Mouse (Mus musculus) hindbrain, embryonic 14.5 days (tissue): Measurements from ENCODE around the gene Eloa. TPM values are rescaled to one million over a fixed set of nuclear protein-coding genes. Genes with fewer than 3 reads are reported as not detected.

Experiments used
- ATAC-seq: fragments of 200-750 bp; cut with Nextera tagmentation; 2 replicates; pipeline ENCODE4 v1.8.0; 2017; ENCODE audit warnings: moderate number of reproducible peaks, mild to moderate bottlenecking, moderate TSS enrichment, moderate library complexity; ENCODE audit not compliant: low FRiP score
- DNase-seq: peaks from one replicate; pipeline ENCODE4 v3.0.0-alpha.2; 2015; ENCODE audit warnings: low spot score
- H3K27ac ChIP-seq: fragments of 300-500 bp; sonication (generic); 2 replicates; pipeline ENCODE4 v1.5.1; 2014; ENCODE audit warnings: mild to moderate bottlenecking, moderate library complexity
- H3K27me3 ChIP-seq: fragments of 300-500 bp; sonication (generic); 2 replicates; pipeline ENCODE4 v1.6.1; 2014; ENCODE audit warnings: mild to moderate bottlenecking, low read length, mixed read lengths; ENCODE audit not compliant: control insufficient read depth, insufficient read depth
- H3K36me3 ChIP-seq: fragments of 300-500 bp; sonication (generic); replicated peaks from 2 replicates; pipeline ENCODE4 v1.6.1; 2014; ENCODE audit not compliant: control insufficient read depth, insufficient read depth
- H3K4me1 ChIP-seq: fragments of 300-500 bp; sonication (generic); replicated peaks from 2 replicates; pipeline ENCODE4 v1.6.1; 2014; ENCODE audit warnings: antibody characterized with exemption, low read length, mixed read lengths; ENCODE audit not compliant: control insufficient read depth, insufficient read depth
- H3K4me2 ChIP-seq: fragments of 300-500 bp; sonication (generic); replicated peaks from 2 replicates; pipeline ENCODE4 v1.6.1; 2014; ENCODE audit warnings: mild to moderate bottlenecking, moderate library complexity
- H3K4me3 ChIP-seq: fragments of 300-500 bp; sonication (generic); replicated peaks from 2 replicates; pipeline ENCODE4 v1.5.1; 2014; ENCODE audit warnings: mild to moderate bottlenecking, low read length
- H3K9ac ChIP-seq: fragments of 300-500 bp; sonication (generic); 2 replicates; pipeline ENCODE4 v1.6.1; 2014
- H3K9me3 ChIP-seq: fragments of 300-500 bp; sonication (generic); 2 replicates; pipeline ENCODE4 v1.6.1; 2016; ENCODE audit warnings: low read length; ENCODE audit not compliant: control insufficient read depth
- WGBS: fragments of 180-500 bp; shearing (Covaris S2); extraction: QIAGEN DNeasy Blood & Tissue Kit; methylation state at CpG from one replicate; pipeline ENCODE4 v1.1.7; 2014; 5-methylcytosine and 5-hydroxymethylcytosine counted together
- polyA plus RNA-seq: library from polyadenylated mRNA; unstranded; fragments of >200 nt; fragmentation: Nextera tagmentation; extraction: Ambion mirVana; gene quantifications from 2 replicates; pipeline ENCODE4 v1.2.1, GENCODE M21; 2014

Eloa gene
- polyA plus RNA-seq, 1 experiment from 2014 or later = 31.1 TPM

- Histone ChIP-seq H3K4me2 (no peak overlapping the region), H3K27ac (no peak overlapping the region), H3K4me1 (no peaks in the 10 kb centered on the region), H3K9ac (no peak overlapping the region), H3K27me3 (no peaks in the 10 kb centered on the region), H3K4me3 (no peak overlapping the region), H3K36me3 (peaks cover 52% of the 10 kb centered on the region), H3K9me3 (no peaks in the 10 kb centered on the region)
- no peak for DNase-seq
- ATAC-seq = no peak
- WGBS = 84% methylated on average over 6 of the region's 6 CpGs
These were observed 22.3 kb upstream of the Eloa start for GRCm38 (mm10) chr4:136043784-136044400.

DNA sequence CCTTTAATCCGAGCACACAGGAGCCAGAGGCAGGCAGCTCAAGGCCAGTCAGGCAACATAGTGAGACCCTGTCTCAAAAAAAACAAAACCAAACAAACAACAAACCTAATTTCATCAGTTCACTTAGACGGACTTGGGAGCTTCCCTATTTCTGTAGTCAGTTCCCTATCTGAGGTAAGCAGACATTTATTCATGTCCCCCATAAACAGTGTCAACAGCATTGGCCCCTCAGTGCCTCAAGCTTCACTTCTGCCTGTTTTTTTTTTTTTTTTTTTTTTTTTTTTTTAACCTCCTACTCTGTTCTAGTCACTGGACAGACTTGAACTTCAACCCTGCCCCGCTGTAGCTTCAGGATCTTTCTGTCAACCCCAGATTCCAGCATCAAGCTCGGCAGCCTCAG lies 13.5 kb upstream of the Eloa start:
- DNase-seq (no peak), ATAC-seq (no peak)
- H3K36me3 ChIP-seq = no peaks in the 10 kb centered on the region
- 0 out of 2 replicates have a peak, but pooled peaks cover 5% of the 10 kb centered on the region for H3K4me1 ChIP-seq
- H3K4me3 ChIP-seq = no peak overlapping the region
- no peak overlapping the region for H3K9ac ChIP-seq
- no peaks in the 10 kb centered on the region for H3K9me3 ChIP-seq
- 83% methylated on average over 4 of the region's 4 CpGs for WGBS
- no peaks in the 10 kb centered on the region for H3K27me3 ChIP-seq
- no peak overlapping the region for H3K27ac ChIP-seq
- no peak overlapping the region for H3K4me2 ChIP-seq

DNA sequence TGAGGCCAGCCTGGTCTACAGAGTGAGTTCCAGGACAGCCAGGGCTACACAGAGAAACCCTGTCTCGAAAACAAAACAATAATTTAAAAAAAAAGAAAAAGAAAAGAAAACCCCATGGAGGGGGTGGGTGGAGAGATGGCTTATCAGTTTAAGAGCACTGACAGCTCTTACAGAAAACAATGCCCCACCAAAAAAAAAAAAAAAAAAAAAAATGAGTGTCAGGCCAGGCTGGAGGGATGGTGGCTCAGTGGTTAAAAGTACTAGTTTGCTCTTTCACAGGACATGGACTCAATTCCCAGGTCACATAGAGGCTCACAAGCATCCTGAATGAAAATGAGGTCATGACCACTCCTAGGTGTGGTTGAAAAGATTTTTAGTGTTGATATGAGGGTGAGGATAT lies 11.7 kb upstream of the Eloa start:
- Histone ChIP-seq H3K9ac (no peak overlapping the region), H3K27me3 (no peaks in the 10 kb centered on the region), H3K4me1 (0 out of 2 replicates have a peak, but pooled peaks cover 5% of the 10 kb centered on the region), H3K4me2 (no peak overlapping the region), H3K27ac (no peak overlapping the region), H3K36me3 (no peaks in the 10 kb centered on the region), H3K9me3 (no peaks in the 10 kb centered on the region), H3K4me3 (no peak overlapping the region)
- ATAC-seq = no peak
- DNase-seq = no peak
- 82% methylated on average over 1 of the region's 1 CpGs for WGBS

DNA sequence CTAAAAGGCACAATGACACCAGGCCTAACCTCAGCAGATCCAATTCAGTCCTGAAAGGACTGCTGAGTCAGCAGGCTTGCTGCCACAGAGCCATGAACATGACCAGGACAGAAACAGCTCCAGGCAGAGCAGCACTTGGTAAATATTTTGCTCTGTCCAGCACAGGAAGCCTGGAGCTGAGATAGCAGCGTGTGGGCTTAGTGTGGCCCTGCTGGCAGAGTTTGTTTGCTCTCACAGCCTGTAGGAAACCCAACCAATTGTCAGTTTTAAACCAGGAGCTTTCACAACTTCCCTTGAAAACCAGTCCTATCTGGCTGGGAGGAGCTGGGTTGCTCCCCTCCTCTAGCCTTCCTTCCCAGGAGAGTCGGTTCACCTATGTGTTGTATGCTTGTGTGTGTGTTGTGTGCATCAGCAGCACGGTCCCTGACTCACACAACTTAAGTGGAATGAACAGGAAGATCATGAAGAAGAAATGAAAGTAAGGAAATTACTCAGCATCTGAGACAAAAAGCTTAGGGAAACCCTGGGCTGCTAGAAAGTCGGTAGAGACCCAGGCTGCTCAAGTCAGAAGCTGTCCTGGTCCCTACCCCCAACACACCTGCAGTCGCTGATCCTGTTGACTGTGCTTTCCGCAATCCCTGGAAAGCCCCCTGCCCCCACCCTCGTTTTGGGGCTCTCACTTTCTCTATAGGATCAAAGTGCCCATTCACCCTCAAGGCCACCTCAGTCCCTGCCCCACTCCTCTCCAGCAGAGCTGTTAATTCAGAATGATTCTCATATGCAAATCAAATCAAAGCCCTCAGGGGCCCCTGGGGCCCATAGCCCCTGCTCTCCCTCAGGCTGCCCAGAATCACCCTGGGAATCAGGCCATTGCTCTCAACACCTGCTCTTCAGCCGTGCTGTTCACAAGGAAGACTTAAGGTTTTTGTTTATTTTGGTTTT lies 9.7 kb upstream of the Eloa start:
- no peaks in the 10 kb centered on the region for H3K27me3 ChIP-seq
- H3K4me3 ChIP-seq = no peak overlapping the region
- no peak for ATAC-seq
- no peak overlapping the region for H3K4me2 ChIP-seq
- 9% methylated on average over 8 of the region's 8 CpGs for WGBS
- H3K4me1 ChIP-seq = 0 out of 2 replicates have a peak, but pooled peaks cover 5% of the 10 kb centered on the region
- 0 out of 2 replicates have a peak overlapping the region, but pooled peaks have one; percentile 11 for H3K9ac ChIP-seq
- H3K27ac ChIP-seq = 0 out of 2 replicates have a peak overlapping the region, but pooled peaks have one; percentile 2
- no peaks in the 10 kb centered on the region for H3K9me3 ChIP-seq
- no peaks in the 10 kb centered on the region for H3K36me3 ChIP-seq
- DNase-seq = no peak

GRCm38 (mm10) chr4:136028689-136029088 lies 7.1 kb upstream of the Eloa start:
- DNase-seq (no peak), ATAC-seq (no peak)
- H3K4me2 ChIP-seq = no peak overlapping the region
- 87% methylated on average over 5 of the region's 5 CpGs for WGBS
- H3K27ac ChIP-seq = no peak overlapping the region
- no peak overlapping the region for H3K9ac ChIP-seq
- no peaks in the 10 kb centered on the region for H3K9me3 ChIP-seq
- H3K27me3 ChIP-seq = no peaks in the 10 kb centered on the region
- H3K4me1 ChIP-seq = 0 out of 2 replicates have a peak, but pooled peaks cover 5% of the 10 kb centered on the region
- no peaks in the 10 kb centered on the region for H3K36me3 ChIP-seq
- H3K4me3 ChIP-seq = no peak overlapping the region

GRCm38 (mm10) chr4:136028132-136028564 lies 6.6 kb upstream of the Eloa start:
- WGBS = 89% methylated on average over 19 of the region's 19 CpGs

DNA sequence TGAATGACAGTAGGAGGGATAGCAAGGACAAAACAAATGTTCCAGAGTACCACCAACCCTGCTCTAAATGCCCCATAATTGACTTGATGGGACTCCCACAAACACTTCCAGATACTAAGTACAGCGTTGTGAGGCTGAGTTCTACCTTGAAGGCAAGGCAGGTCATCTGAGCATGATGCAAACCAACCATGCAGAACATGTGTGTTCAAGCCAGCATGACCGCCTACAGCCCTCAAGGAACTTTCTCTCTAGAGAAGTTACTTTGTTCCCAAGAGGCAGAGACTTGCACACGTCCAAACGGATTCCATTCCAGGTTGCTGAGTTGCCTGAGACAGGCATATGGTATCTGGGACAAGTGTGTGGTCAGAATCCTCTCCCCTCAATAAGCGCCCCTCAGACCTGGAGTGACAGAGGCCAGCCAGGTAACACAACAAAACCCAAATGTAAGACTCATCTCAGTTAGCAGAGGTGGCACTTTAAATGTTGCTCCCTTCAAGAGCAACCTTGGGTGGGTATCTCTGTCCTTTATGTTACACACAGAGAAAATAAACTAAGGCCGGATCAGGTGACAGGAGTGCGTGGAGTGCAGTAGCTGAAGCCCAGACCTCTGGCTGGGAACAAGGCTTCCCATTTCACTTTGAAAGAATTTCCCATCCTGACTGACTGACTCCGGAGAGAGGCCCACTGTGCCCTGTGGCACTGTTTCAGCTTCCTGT lies 6.0 kb upstream of the Eloa start:
- DNase-seq (no peak), ATAC-seq (no peak)
- H3K9me3 ChIP-seq = no peaks in the 10 kb centered on the region
- H3K4me2 ChIP-seq = no peak overlapping the region
- H3K27me3 ChIP-seq = no peaks in the 10 kb centered on the region
- H3K9ac ChIP-seq = no peak overlapping the region
- no peak overlapping the region for H3K27ac ChIP-seq
- H3K4me3 ChIP-seq = no peak overlapping the region
- no peaks in the 10 kb centered on the region for H3K36me3 ChIP-seq
- 0 out of 2 replicates have a peak, but pooled peaks cover 5% of the 10 kb centered on the region for H3K4me1 ChIP-seq
- WGBS = 83% methylated on average over 8 of the region's 8 CpGs

More at GRCm38 (mm10) chr4:136028132-136028564, 6.6 kb upstream of the Eloa start:
- H3K27me3 ChIP-seq = no peaks in the 10 kb centered on the region
- H3K9me3 ChIP-seq = no peaks in the 10 kb centered on the region
- no peak overlapping the region for H3K4me2 ChIP-seq
- no peaks in the 10 kb centered on the region for H3K36me3 ChIP-seq
- H3K27ac ChIP-seq = no peak overlapping the region
- H3K4me1 ChIP-seq = 0 out of 2 replicates have a peak, but pooled peaks cover 5% of the 10 kb centered on the region
- no peak overlapping the region for H3K9ac ChIP-seq
- DNase-seq (no peak), ATAC-seq (no peak)
- H3K4me3 ChIP-seq = no peak overlapping the region

DNA sequence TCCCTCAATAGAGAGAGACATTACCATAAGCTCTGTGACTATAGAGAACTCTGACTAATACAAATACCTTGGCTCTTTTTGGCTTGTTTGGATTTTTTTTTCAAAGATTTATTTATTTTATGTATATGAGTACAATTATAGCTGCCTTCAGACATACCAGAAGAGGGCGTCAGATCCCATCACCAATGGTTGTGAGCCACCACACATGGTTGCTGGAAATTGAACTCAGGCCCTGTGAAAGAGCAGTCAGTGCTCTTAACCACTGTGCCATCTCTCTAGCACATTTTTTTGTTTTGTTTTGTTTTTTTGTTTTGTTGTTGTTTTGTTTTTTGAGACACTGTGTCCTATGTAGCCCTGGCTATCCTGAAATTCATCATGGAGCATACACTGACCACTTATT lies 3.8 kb upstream of the Eloa start:
- WGBS = 87% methylated on average over 1 of the region's 1 CpGs
- H3K9ac ChIP-seq = no peak overlapping the region
- no peak overlapping the region for H3K27ac ChIP-seq

GRCm38 (mm10) chr4:136022924-136023323 lies 1.4 kb upstream of the Eloa start:
- Histone ChIP-seq H3K4me2 (no peak overlapping the region), H3K36me3 (no peaks in the 10 kb centered on the region), H3K27me3 (no peaks in the 10 kb centered on the region), H3K9ac (no peak overlapping the region), H3K9me3 (no peaks in the 10 kb centered on the region), H3K4me3 (no peak overlapping the region), H3K27ac (no peak overlapping the region), H3K4me1 (peaks cover 15% of the 10 kb centered on the region)
- WGBS = 93% methylated on average over 9 of the region's 9 CpGs
- ATAC-seq = no peak
- DNase-seq = no peak

More for the DNA sequence above, 3.8 kb upstream of the Eloa start:
- no peaks in the 10 kb centered on the region for H3K9me3 ChIP-seq
- H3K27me3 ChIP-seq = no peaks in the 10 kb centered on the region
- ATAC-seq (no peak), DNase-seq (no peak)
- H3K4me1 ChIP-seq = peaks cover 5% of the 10 kb centered on the region
- no peak overlapping the region for H3K4me3 ChIP-seq
- no peak overlapping the region for H3K4me2 ChIP-seq
- no peaks in the 10 kb centered on the region for H3K36me3 ChIP-seq
